Mouse (Mus musculus) CH12.LX (cell line): ENCODE measurements around the gene Lsm5. TPM values are rescaled to one million over a fixed set of nuclear protein-coding genes. Genes with fewer than 3 reads are reported as not detected.

Experiments
- DNase-seq: peaks from one replicate; pipeline ENCODE4 v3.0.0-alpha.2; 2013; ENCODE audit errors: extremely low read depth
- H3K27ac ChIP-seq: 2 replicates; pipeline ENCODE4 v1.5.1; 2012; ENCODE audit warnings: low read depth, mild to moderate bottlenecking, control low read depth, moderate library complexity; ENCODE audit not compliant: insufficient read depth
- H3K27me3 ChIP-seq: replicated peaks from 2 replicates; pipeline ENCODE3; 2012; ENCODE audit warnings: inconsistent platforms
- H3K36me3 ChIP-seq, 2 experiments: replicated peaks in 1 of 2; 2 replicates each; pipeline versions ENCODE3 to v1.6.1; 2012; ENCODE audit warnings: inconsistent platforms in 1 of 2, low read length in 1 of 2, mild to moderate bottlenecking in 1 of 2, mixed read lengths in 1 of 2, moderate library complexity in 1 of 2; ENCODE audit not compliant: control insufficient read depth in 1 of 2, insufficient read depth in 1 of 2
- H3K4me1 ChIP-seq, 2 experiments: 2 replicates each; pipeline ENCODE4 v1.6.1; 2012; ENCODE audit warnings: inconsistent platforms in 1 of 2, moderate library complexity in 1 of 2; ENCODE audit not compliant: insufficient read depth in 2 of 2, control insufficient read depth in 1 of 2
- H3K4me2 ChIP-seq: 2 replicates; pipeline ENCODE4 v1.6.1; 2012; ENCODE audit warnings: low read depth, mild to moderate bottlenecking, control low read depth; ENCODE audit not compliant: poor library complexity, insufficient read depth, severe bottlenecking
- H3K4me3 ChIP-seq, 3 experiments: fragments of 150-350 bp in 1 of 3; sonication (generic) in 1 of 3; replicated peaks in 1 of 3; 2 replicates each; pipeline versions ENCODE3 to v1.5.1; 2011 to 2012; ENCODE audit warnings: low read depth in 2 of 3, low read length in 2 of 3, mild to moderate bottlenecking in 2 of 3, moderate library complexity in 2 of 3, control low read depth in 1 of 3, improper control_type of control experiment in 1 of 3, inconsistent platforms in 1 of 3, mixed read lengths in 1 of 3; ENCODE audit not compliant: poor library complexity in 1 of 3
- H3K79me2 ChIP-seq: replicated peaks from 2 replicates; pipeline ENCODE4 v1.6.1; 2012; ENCODE audit warnings: mild to moderate bottlenecking, moderate library complexity; ENCODE audit not compliant: control insufficient read depth, poor library complexity, insufficient read depth, severe bottlenecking; ENCODE audit errors: extremely low read depth
- H3K9ac ChIP-seq: 2 replicates; pipeline ENCODE4 v1.6.1; 2012; ENCODE audit warnings: low read depth, mild to moderate bottlenecking, control low read depth, moderate library complexity; ENCODE audit not compliant: insufficient read depth
- H3K9me3 ChIP-seq: replicated peaks from 2 replicates; pipeline ENCODE3; 2012; ENCODE audit warnings: low read length, inconsistent platforms, mixed read lengths
- BHLHE40 ChIP-seq: IDR thresholded peaks from 2 replicates; pipeline ENCODE4 v1.6.1; 2011; ENCODE audit warnings: mild to moderate bottlenecking, low read depth, low read length, improper control_type of control experiment
- CHD1 ChIP-seq: IDR thresholded peaks from 2 replicates; pipeline ENCODE4 v1.6.1; 2012; ENCODE audit warnings: low read depth, low read length, improper control_type of control experiment, inconsistent platforms
- CHD2 ChIP-seq: IDR thresholded peaks from 2 replicates; pipeline ENCODE4 v1.6.1; 2011; ENCODE audit warnings: low read length, improper control_type of control experiment
- EP300 ChIP-seq: IDR thresholded peaks from 2 replicates; pipeline ENCODE4 v1.6.1; 2011; ENCODE audit warnings: low read length, improper control_type of control experiment
- ETS1 ChIP-seq: conservative IDR thresholded peaks from 2 replicates; pipeline ENCODE4 v1.6.1; 2012; ENCODE audit warnings: low read depth, mild to moderate bottlenecking, inconsistent platforms, low read length, improper control_type of control experiment, moderate library complexity
- GABPA ChIP-seq: IDR thresholded peaks from 2 replicates; pipeline ENCODE4 v1.6.1; 2012; ENCODE audit warnings: low read depth, low read length, improper control_type of control experiment, inconsistent platforms; ENCODE audit not compliant: insufficient replicate concordance
- HCFC1 ChIP-seq: IDR thresholded peaks from 2 replicates; pipeline ENCODE4 v1.6.1; 2012; ENCODE audit warnings: low read depth, mild to moderate bottlenecking, inconsistent platforms, low read length, improper control_type of control experiment
- IRF4 ChIP-seq: IDR thresholded peaks from 2 replicates; pipeline ENCODE4 v1.6.1; 2014; ENCODE audit warnings: low read depth, mild to moderate bottlenecking, inconsistent platforms, low read length, improper control_type of control experiment
- JUND ChIP-seq: conservative IDR thresholded peaks from 2 replicates; pipeline ENCODE4 v1.6.1; 2011; ENCODE audit warnings: low read depth, low read length, improper control_type of control experiment
- MAFK ChIP-seq: IDR thresholded peaks from 2 replicates; pipeline ENCODE4 v1.6.1; 2011; ENCODE audit warnings: low read length, improper control_type of control experiment; ENCODE audit not compliant: insufficient replicate concordance
- MEF2A ChIP-seq: IDR thresholded peaks from 2 replicates; pipeline ENCODE4 v1.6.1; 2014; ENCODE audit warnings: low read depth, mild to moderate bottlenecking, inconsistent platforms, low read length, improper control_type of control experiment, borderline replicate concordance
- MYC ChIP-seq: IDR thresholded peaks from 2 replicates; pipeline ENCODE4 v1.6.1; 2011; ENCODE audit warnings: low read depth, mild to moderate bottlenecking, improper control_type of control experiment, low read length
- NRF1 ChIP-seq: IDR thresholded peaks from 2 replicates; pipeline ENCODE4 v1.6.1; 2014; ENCODE audit warnings: low read depth, mild to moderate bottlenecking, inconsistent platforms, low read length, improper control_type of control experiment, moderate library complexity
- POLR2A ChIP-seq: IDR thresholded peaks from 2 replicates; pipeline ENCODE4 v1.6.1; 2011; ENCODE audit warnings: low read depth, mild to moderate bottlenecking, improper control_type of control experiment, low read length
- POLR2AphosphoS2 ChIP-seq: IDR thresholded peaks from 2 replicates; pipeline ENCODE4 v1.6.1; 2011; ENCODE audit warnings: low read depth, low read length, improper control_type of control experiment
- RCOR1 ChIP-seq: conservative IDR thresholded peaks from 2 replicates; pipeline ENCODE4 v1.6.1; 2012; ENCODE audit warnings: low read depth, mild to moderate bottlenecking, inconsistent platforms, low read length, improper control_type of control experiment
- TBP ChIP-seq: conservative IDR thresholded peaks from 2 replicates; pipeline ENCODE4 v1.6.1; 2011; ENCODE audit warnings: low read depth, low read length, improper control_type of control experiment
- TCF12 ChIP-seq: IDR thresholded peaks from 2 replicates; pipeline ENCODE4 v1.6.1; 2014; ENCODE audit warnings: low read depth, mild to moderate bottlenecking, inconsistent platforms, low read length, improper control_type of control experiment
- UBTF ChIP-seq: IDR thresholded peaks from 2 replicates; pipeline ENCODE4 v1.6.1; 2012; ENCODE audit warnings: low read depth, mild to moderate bottlenecking, inconsistent platforms, low read length, improper control_type of control experiment, moderate library complexity
- USF1 ChIP-seq: IDR thresholded peaks from 2 replicates; pipeline ENCODE4 v1.6.1; 2014; ENCODE audit warnings: low read depth, mild to moderate bottlenecking, inconsistent platforms, low read length, improper control_type of control experiment
- USF2 ChIP-seq: conservative IDR thresholded peaks from 2 replicates; pipeline ENCODE4 v1.6.1; 2011; ENCODE audit warnings: low read depth, low read length, improper control_type of control experiment
- dilution Hi-C: fragments of 300-500 bp; cut with MboI; formaldehyde crosslinking; loops from 2 replicates; pipeline ENCODE4 v1.14.3; 2020; ENCODE audit warnings: low sequenced_read_pairs; ENCODE audit not compliant: extremely low pct_unique_long_range_greater_than_20kb, extremely low pct_ligation_motif_present
- in situ Hi-C: fragments of 300-500 bp; cut with MboI; formaldehyde crosslinking; loops from 3 replicates; pipeline ENCODE4 v1.14.3; 2019; ENCODE audit warnings: low sequenced_read_pairs, low pct_ligation_motif_present, low pct_unique_long_range_greater_than_20kb, mixed read lengths
- polyA plus RNA-seq: library from polyadenylated mRNA; unstranded; fragments of >175 nt; gene quantifications from 2 replicates; pipeline ENCODE4 v1.2.1, GENCODE M21; 2012; ENCODE audit warnings: low read depth; ENCODE audit not compliant: insufficient read length
- total RNA-seq, 2 experiments: library from RNA; depleted of rRNA; stranded (reverse); fragments of 300-350 nt in 1 of 2; fragments of >200 nt in 1 of 2; gene quantifications; 2 replicates each; pipeline ENCODE4 v1.2.3; 2012 to 2014

Lsm5 gene
- total and polyA plus RNA-seq, 3 experiments = 89.3 to 298 (median 98.9) TPM

GRCm38 (mm10) chr6:56732545-56732944, 28.0 kb upstream of the Lsm5 start:
- Histone ChIP-seq H3K9ac (no peak overlapping the region), H3K27me3 (no peaks in the 10 kb centered on the region), H3K4me2 (no peak overlapping the region), H3K4me3 (no peak overlapping the region), H3K9me3 (no peaks in the 10 kb centered on the region), H3K79me2 (no peaks in the 10 kb centered on the region), H3K27ac (no peak overlapping the region), H3K4me1 (peaks cover 0 to 9% of the 10 kb centered on the region in 2 experiments; a peak in 2 of 4 replicates), H3K36me3 (peaks cover 23 to 74% of the 10 kb centered on the region in 2 experiments)
- no peak for DNase-seq
- TF ChIP-seq BHLHE40 (no peak), EP300 (no peak), POLR2AphosphoS2 (no peak), HCFC1 (no peak), CHD1 (no peak), CHD2 (no peak), GABPA (no peak), POLR2A (no peak), JUND (no peak), ETS1 (no peak), MEF2A (no peak), TCF12 (no peak), USF1 (no peak), UBTF (no peak), USF2 (no peak), MYC (no peak), RCOR1 (no peak), MAFK (no peak), IRF4 (no peak), NRF1 (no peak)
- in situ Hi-C loops (no loop called here), dilution Hi-C loops (no loop called here)

GRCm38 (mm10) chr6:56720877-56721276, 16.4 kb upstream of the Lsm5 start:
- in situ Hi-C loops = loop anchor here (25.0 kb wide), 1 partner anchor 359 kb away; no protein-coding TSS in a partner anchor
- Histone ChIP-seq H3K27me3 (no peaks in the 10 kb centered on the region), H3K27ac (no peak overlapping the region), H3K9me3 (no peaks in the 10 kb centered on the region), H3K36me3 (peaks cover 14 to 33% of the 10 kb centered on the region in 2 experiments), H3K4me3 (no peak overlapping the region), H3K79me2 (peaks cover 20% of the 10 kb centered on the region), H3K9ac (no peak overlapping the region), H3K4me1 (peaks cover 0 to 19% of the 10 kb centered on the region in 2 experiments; a peak in 2 of 4 replicates), H3K4me2 (no peak overlapping the region)
- DNase-seq = no peak
- TF ChIP-seq UBTF (no peak), TBP (no peak)
- dilution Hi-C loops = no loop called here
